Mouse (Mus musculus) neutrophil, adult 5-6 weeks (primary cell): ENCODE measurements around the gene Olfr906. TPM values are rescaled to one million over a fixed set of nuclear protein-coding genes. Genes with fewer than 3 reads are reported as not detected.

Source experiments
- ATAC-seq: fragments of 151-379, 151-347 bp; 2 replicates; pipeline ENCODE4 v1.8.0; 2017; ENCODE audit warnings: mild to moderate bottlenecking, moderate TSS enrichment; ENCODE audit not compliant: insufficient number of reproducible peaks, poor library complexity, low FRiP score, severe bottlenecking; ENCODE audit errors: extremely low read depth
- total RNA-seq: library from RNA; stranded (forward); fragments of 200-1000 nt; gene quantifications from 2 replicates; pipeline ENCODE4 v1.2.3, GENCODE M21; 2017

The Olfr906 gene
- total RNA-seq = not detected in 2 replicates

- no peak for ATAC-seq
Observed at GRCm38 (mm10) chr9:38486785-38487184, at the start of gene Olfr906. Gene Olfr906 (plus strand): TSS chr9:38487085.

GRCm38 (mm10) chr9:38447352-38447751 is 39.5 kb upstream of the Olfr906 start, which contains the start of gene Olfr902:
Gene Olfr902 (plus strand): TSS chr9:38447652.
- ATAC-seq = no peak

- ATAC-seq = no peak
Observed at GRCm38 (mm10) chr9:38462844-38463243, 24.0 kb upstream of the Olfr906 start, which contains the start of gene Olfr904. Gene Olfr904 (plus strand): TSS chr9:38463144.

GRCm38 (mm10) chr9:38470807-38471206 is 16.1 kb upstream of the Olfr906 start, which contains the start of gene Olfr905:
Gene Olfr905 (plus strand): TSS chr9:38471107.
- no peak for ATAC-seq

- ATAC-seq = no peak
Observed at GRCm38 (mm10) chr9:38495501-38495900, 8.6 kb downstream of the Olfr906 start, which contains the start of gene Olfr907. Gene Olfr907 (plus strand): TSS chr9:38495801.

GRCm38 (mm10) chr9:38512353-38512752 is 25.5 kb downstream of the Olfr906 start:
- no peak for ATAC-seq

GRCm38 (mm10) chr9:38521280-38521679 is 34.4 kb downstream of the Olfr906 start, which contains the start of gene Olfr911-ps1:
Gene Olfr911-ps1 (plus strand): TSS chr9:38521580.
- no peak for ATAC-seq

- ATAC-seq = no peak
Observed at GRCm38 (mm10) chr9:38537549-38537948, 50.7 kb downstream of the Olfr906 start, which contains the start of gene Olfr910. Gene Olfr910 (plus strand): TSS chr9:38537849.

Other genes starting within 250 kb of the Olfr906 start
- not detected in 2 replicates for gene Olfr143, start 234.3 kb upstream of the Olfr906 start, total RNA-seq
- gene Olfr895, start 219.2 kb upstream of the Olfr906 start, total RNA-seq = not detected in 2 replicates
- gene Olfr896-ps1, start 196.0 kb upstream of the Olfr906 start, total RNA-seq = not detected in 2 replicates
- not detected in 2 replicates for gene Olfr25, start 158.0 kb upstream of the Olfr906 start, total RNA-seq
- gene Olfr898, start 138.7 kb upstream of the Olfr906 start, total RNA-seq = not detected in 2 replicates
- not detected in 2 replicates for gene Olfr250, start 120.2 kb upstream of the Olfr906 start, total RNA-seq
- gene Olfr251, start 110.0 kb upstream of the Olfr906 start, total RNA-seq = not detected in 2 replicates
- not detected in 2 replicates for gene Olfr147, start 85.4 kb upstream of the Olfr906 start, total RNA-seq
- gene Olfr901, start 57.6 kb upstream of the Olfr906 start, total RNA-seq = not detected in 2 replicates
- gene Olfr902, start 39.4 kb upstream of the Olfr906 start, total RNA-seq = not detected in 2 replicates
- gene Olfr904, start 23.9 kb upstream of the Olfr906 start, total RNA-seq = 0.12 TPM in 2 replicates
- gene Olfr905, start 16.0 kb upstream of the Olfr906 start, total RNA-seq = 0.25 TPM in 1 of 2 replicates, not detected in the other
- not detected in 2 replicates for gene Olfr907, start 8.7 kb downstream of the Olfr906 start, total RNA-seq
- gene Olfr911-ps1, start 34.5 kb downstream of the Olfr906 start, total RNA-seq = not detected in 2 replicates
- not detected in 2 replicates for gene Olfr910, start 50.8 kb downstream of the Olfr906 start, total RNA-seq
- 0.12 TPM in 1 of 2 replicates, not detected in the other for gene Olfr912, start 93.1 kb downstream of the Olfr906 start, total RNA-seq
- not detected in 2 replicates for gene Olfr913, start 105.7 kb downstream of the Olfr906 start, total RNA-seq
- gene Olfr914, start 118.0 kb downstream of the Olfr906 start, total RNA-seq = not detected in 2 replicates
- gene Olfr916, start 172.8 kb downstream of the Olfr906 start, total RNA-seq = not detected in 2 replicates
- not detected in 2 replicates for gene Olfr917, start 178.8 kb downstream of the Olfr906 start, total RNA-seq
- gene Olfr918, start 187.5 kb downstream of the Olfr906 start, total RNA-seq = not detected in 2 replicates
- not detected in 2 replicates for gene Olfr919, start 216.6 kb downstream of the Olfr906 start, total RNA-seq
- 9.8 and 10.4 TPM in 2 replicates for gene Vwa5a, start 231.2 kb downstream of the Olfr906 start, total RNA-seq